Mouse (Mus musculus) lung, postnatal 14 days (tissue): ENCODE results near the gene Bcl11b.

ENCODE experiments used
- DNase-seq: peaks from one replicate; pipeline ENCODE4 v3.0.0; 2021

Gene Bcl11b

GRCm38 (mm10) chr12:107930611-107931350 is 72.6 kb downstream of the Bcl11b start:
- DNase-seq, result peak; percentile 69

- no peak for DNase-seq
Measured at GRCm38 (mm10) chr12:107928905-107929304, 74.5 kb downstream of the Bcl11b start.

GRCm38 (mm10) chr12:107928464-107928901 is 74.9 kb downstream of the Bcl11b start:
- DNase-seq, result no peak

GRCm38 (mm10) chr12:107927961-107928431 is 75.4 kb downstream of the Bcl11b start:
- DNase-seq, result no peak

GRCm38 (mm10) chr12:107926074-107926855 is 77.1 kb downstream of the Bcl11b start:
- no peak for DNase-seq

- DNase-seq, result no peak
Measured at GRCm38 (mm10) chr12:107924696-107925095, 78.7 kb downstream of the Bcl11b start.

- no peak for DNase-seq
Measured at GRCm38 (mm10) chr12:107923963-107924362, 79.4 kb downstream of the Bcl11b start.

- DNase-seq, result no peak
Measured at GRCm38 (mm10) chr12:107922180-107922579, 81.2 kb downstream of the Bcl11b start.

- no peak for DNase-seq
Measured at GRCm38 (mm10) chr12:107921566-107921965, 81.8 kb downstream of the Bcl11b start.

GRCm38 (mm10) chr12:107921154-107921553 is 82.2 kb downstream of the Bcl11b start:
- DNase-seq, result no peak

- DNase-seq, result no peak
Measured at GRCm38 (mm10) chr12:107920716-107921115, 82.7 kb downstream of the Bcl11b start.

GRCm38 (mm10) chr12:107920076-107920475 is 83.3 kb downstream of the Bcl11b start:
- DNase-seq, result no peak

- no peak for DNase-seq
Measured at GRCm38 (mm10) chr12:107918779-107919178, 84.6 kb downstream of the Bcl11b start.

- DNase-seq, result no peak
Measured at GRCm38 (mm10) chr12:107916008-107916407, 87.4 kb downstream of the Bcl11b start.

GRCm38 (mm10) chr12:107915396-107915795 is 88.0 kb downstream of the Bcl11b start:
- DNase-seq, result no peak

- DNase-seq, result no peak
Measured at GRCm38 (mm10) chr12:107908826-107909225, 94.6 kb downstream of the Bcl11b start.

GRCm38 (mm10) chr12:107905333-107905732 is 98.1 kb downstream of the Bcl11b start:
- DNase-seq, result no peak

- no peak for DNase-seq
Measured at GRCm38 (mm10) chr12:107904457-107904856, 98.9 kb downstream of the Bcl11b start.

- no peak for DNase-seq
Measured at GRCm38 (mm10) chr12:107903949-107904348, 99.5 kb downstream of the Bcl11b start.

GRCm38 (mm10) chr12:107891449-107891848 is 112.0 kb downstream of the Bcl11b start:
- DNase-seq, result no peak

- DNase-seq, result no peak
Measured at GRCm38 (mm10) chr12:107890326-107890725, 113.1 kb downstream of the Bcl11b start.

GRCm38 (mm10) chr12:107889841-107890240 is 113.6 kb downstream of the Bcl11b start:
- DNase-seq, result no peak

- no peak for DNase-seq
Measured at GRCm38 (mm10) chr12:107888646-107889045, 114.8 kb downstream of the Bcl11b start.

GRCm38 (mm10) chr12:107888049-107888448 is 115.4 kb downstream of the Bcl11b start:
- no peak for DNase-seq
